Mouse (Mus musculus) neural tube, embryonic 13.5 days (tissue): ENCODE measurements around the gene Olfr114. TPM values are rescaled to one million over a fixed set of nuclear protein-coding genes. Genes with fewer than 3 reads are reported as not detected.

Source experiments
- ATAC-seq: fragments of 200-750 bp; cut with Nextera tagmentation; 2 replicates; pipeline ENCODE4 v1.8.0; 2017; ENCODE audit warnings: low read depth, mild to moderate bottlenecking, moderate TSS enrichment, moderate library complexity
- H3K27ac ChIP-seq: fragments of 300-500 bp; sonication (generic); replicated peaks from 2 replicates; pipeline ENCODE4 v1.5.1; 2015; ENCODE audit warnings: moderate library complexity, mild to moderate bottlenecking, inconsistent platforms
- H3K27me3 ChIP-seq: fragments of 300-500 bp; sonication (generic); 2 replicates; pipeline ENCODE4 v1.6.1; 2015; ENCODE audit warnings: mild to moderate bottlenecking, inconsistent platforms
- H3K36me3 ChIP-seq: fragments of 300-500 bp; sonication (generic); 2 replicates; pipeline ENCODE4 v1.6.1; 2015; ENCODE audit warnings: mild to moderate bottlenecking, inconsistent platforms
- H3K4me1 ChIP-seq: fragments of 300-500 bp; sonication (generic); replicated peaks from 2 replicates; pipeline ENCODE4 v1.6.1; 2015; ENCODE audit warnings: inconsistent platforms
- H3K4me2 ChIP-seq: fragments of 300-500 bp; sonication (generic); 2 replicates; pipeline ENCODE4 v1.6.1; 2015; ENCODE audit warnings: inconsistent platforms, mild to moderate bottlenecking, moderate library complexity
- H3K4me3 ChIP-seq: fragments of 300-500 bp; sonication (generic); 2 replicates; pipeline ENCODE4 v1.5.1; 2015; ENCODE audit warnings: mild to moderate bottlenecking, inconsistent platforms
- H3K9ac ChIP-seq: fragments of 300-500 bp; sonication (generic); 2 replicates; pipeline ENCODE4 v1.6.1; 2015; ENCODE audit warnings: moderate library complexity, mild to moderate bottlenecking, inconsistent platforms
- H3K9me3 ChIP-seq: fragments of 300-500 bp; sonication (generic); 2 replicates; pipeline ENCODE4 v1.6.1; 2016; ENCODE audit warnings: inconsistent platforms
- WGBS: fragments of 180-500 bp; shearing (Covaris S2); methylation state at CpG from one replicate; pipeline ENCODE4 v1.1.7; 2015; 5-methylcytosine and 5-hydroxymethylcytosine counted together
- polyA plus RNA-seq: library from polyadenylated mRNA; unstranded; fragments of >200 nt; fragmentation: Nextera tagmentation; extraction: Ambion mirVana; gene quantifications from 2 replicates; pipeline ENCODE4 v1.2.1, GENCODE M21; 2015

Olfr114 gene
- not detected in 2 replicates for polyA plus RNA-seq

- Histone ChIP-seq H3K9me3 (no peaks in the 10 kb centered on the region), H3K27ac (no peak within 1 kb of the TSS), H3K36me3 (no peaks in the 10 kb centered on the region), H3K9ac (no peak within 1 kb of the TSS), H3K4me3 (no peak within 1 kb of the TSS), H3K4me1 (no peaks in the 10 kb centered on the region), H3K4me2 (no peak within 1 kb of the TSS), H3K27me3 (no peaks in the 10 kb centered on the region)
- no peak for ATAC-seq
Measured at GRCm38 (mm10) chr17:37592643-37593042, at the start of gene Olfr114. TSS of gene Olfr114 (minus strand) at chr17:37592743.

- Histone ChIP-seq H3K9ac (no peak within 1 kb of the TSS), H3K4me1 (no peaks in the 10 kb centered on the region), H3K9me3 (peaks cover 12% of the 10 kb centered on the region), H3K27ac (no peak within 1 kb of the TSS), H3K4me2 (no peak within 1 kb of the TSS), H3K4me3 (no peak within 1 kb of the TSS), H3K36me3 (no peaks in the 10 kb centered on the region), H3K27me3 (no peaks in the 10 kb centered on the region)
- ATAC-seq = no peak
- WGBS = 78% methylated on average over 2 of the region's 2 CpGs
Measured at GRCm38 (mm10) chr17:37627009-37627408, 34.5 kb upstream of the Olfr114 start, which contains the start of the genes Olfr115 and Olfr116. TSS of gene Olfr115 (minus strand) at chr17:37627109. TSS of gene Olfr116 (minus strand) at chr17:37627199.

DNA sequence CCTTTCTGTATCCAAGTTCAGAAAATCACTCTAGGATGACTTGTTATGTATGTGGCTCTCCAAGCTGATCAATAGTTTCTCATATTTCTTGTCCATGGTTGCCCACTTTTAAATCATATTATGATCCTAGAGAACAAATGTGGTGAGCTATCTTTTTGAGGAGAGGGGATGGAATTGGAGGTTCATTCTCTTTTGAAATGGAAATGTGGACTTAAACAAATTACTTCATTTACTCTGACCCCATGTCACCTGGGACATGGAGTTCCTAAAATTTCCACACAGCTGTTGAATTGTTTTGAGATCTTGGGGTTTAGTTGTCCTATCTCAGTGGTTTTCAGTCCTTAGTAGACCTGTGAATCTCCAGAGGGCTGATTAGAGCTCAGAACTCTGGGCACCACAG, 15.0 kb downstream of the Olfr114 start, which contains the start of gene Olfr113:
Gene Olfr113, minus strand, starts transcription at position 101 of the 400 bp plus-strand sequence.
- H3K4me3 ChIP-seq = no peak within 1 kb of the TSS
- H3K9ac ChIP-seq = no peak within 1 kb of the TSS
- H3K27ac ChIP-seq = no peak within 1 kb of the TSS
- no peaks in the 10 kb centered on the region for H3K36me3 ChIP-seq
- no peaks in the 10 kb centered on the region for H3K27me3 ChIP-seq
- H3K4me1 ChIP-seq = no peaks in the 10 kb centered on the region
- ATAC-seq = no peak
- H3K9me3 ChIP-seq = no peaks in the 10 kb centered on the region
- H3K4me2 ChIP-seq = no peak within 1 kb of the TSS

DNA sequence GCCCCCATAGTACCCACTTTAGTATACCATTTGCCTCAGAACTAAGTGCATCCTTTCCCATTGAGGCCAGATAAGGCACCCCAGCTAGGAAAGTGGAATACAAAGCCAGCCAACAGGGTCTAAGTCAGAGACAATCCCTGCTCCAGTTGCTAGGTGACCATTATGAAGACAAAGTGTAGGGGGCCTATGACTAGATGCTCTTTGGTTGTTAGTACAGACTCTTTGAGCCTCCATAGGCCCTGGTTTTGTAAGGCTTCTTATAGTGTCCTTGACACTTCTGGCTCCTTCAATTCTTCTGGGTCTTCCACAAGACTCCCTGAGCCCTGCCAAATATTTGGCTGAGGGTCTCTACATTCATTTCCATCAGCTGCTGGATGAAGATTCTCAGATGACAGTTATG, 23.2 kb downstream of the Olfr114 start, which contains the start of gene Olfr112:
Gene Olfr112, minus strand, starts transcription at position 101 of the 400 bp plus-strand sequence.
- Histone ChIP-seq H3K27me3 (no peaks in the 10 kb centered on the region), H3K27ac (no peak within 1 kb of the TSS), H3K9me3 (no peaks in the 10 kb centered on the region), H3K4me3 (no peak within 1 kb of the TSS), H3K9ac (no peak within 1 kb of the TSS), H3K36me3 (no peaks in the 10 kb centered on the region), H3K4me2 (no peak within 1 kb of the TSS), H3K4me1 (no peaks in the 10 kb centered on the region)
- no peak for ATAC-seq

- Histone ChIP-seq H3K36me3 (no peaks in the 10 kb centered on the region), H3K9me3 (no peaks in the 10 kb centered on the region), H3K4me1 (no peaks in the 10 kb centered on the region), H3K4me3 (no peak overlapping the region), H3K27me3 (no peaks in the 10 kb centered on the region), H3K27ac (no peak overlapping the region), H3K4me2 (no peak overlapping the region), H3K9ac (no peak overlapping the region)
- WGBS = 64% methylated on average over 1 of the region's 1 CpGs
- no peak for ATAC-seq
Measured at GRCm38 (mm10) chr17:37558913-37559615, 33.5 kb downstream of the Olfr114 start.

GRCm38 (mm10) chr17:37543800-37544435, 48.6 kb downstream of the Olfr114 start:
- no peak overlapping the region for H3K4me2 ChIP-seq
- no peak overlapping the region for H3K9ac ChIP-seq
- H3K4me3 ChIP-seq = no peak overlapping the region
- no peaks in the 10 kb centered on the region for H3K4me1 ChIP-seq
- 73% methylated on average over 3 of the region's 3 CpGs for WGBS
- no peaks in the 10 kb centered on the region for H3K27me3 ChIP-seq
- H3K27ac ChIP-seq = no peak overlapping the region
- H3K36me3 ChIP-seq = no peaks in the 10 kb centered on the region
- H3K9me3 ChIP-seq = no peaks in the 10 kb centered on the region
- ATAC-seq = no peak

GRCm38 (mm10) chr17:37541454-37542119, 51.0 kb downstream of the Olfr114 start:
- no peak overlapping the region for H3K4me3 ChIP-seq
- H3K4me1 ChIP-seq = no peaks in the 10 kb centered on the region
- H3K9me3 ChIP-seq = no peaks in the 10 kb centered on the region
- H3K27me3 ChIP-seq = no peaks in the 10 kb centered on the region
- no peak overlapping the region for H3K27ac ChIP-seq
- H3K9ac ChIP-seq = no peak overlapping the region
- ATAC-seq = no peak
- 59% methylated on average over 4 of the region's 4 CpGs for WGBS
- no peaks in the 10 kb centered on the region for H3K36me3 ChIP-seq
- H3K4me2 ChIP-seq = no peak overlapping the region

Other genes with a start within 250 kb of the Olfr114 start
- gene Olfr104-ps, start 233.2 kb downstream of the Olfr114 start, polyA plus RNA-seq = not detected in 2 replicates
- not detected in 2 replicates for gene Olfr105-ps, start 213.7 kb downstream of the Olfr114 start, polyA plus RNA-seq
- not detected in 2 replicates for gene Olfr106-ps, start 202.3 kb downstream of the Olfr114 start, polyA plus RNA-seq
- gene Olfr107, start 193.5 kb downstream of the Olfr114 start, polyA plus RNA-seq = not detected in 2 replicates
- gene Olfr108, start 147.3 kb downstream of the Olfr114 start, polyA plus RNA-seq = not detected in 2 replicates
- not detected in 2 replicates for gene Olfr109, start 133.8 kb downstream of the Olfr114 start, polyA plus RNA-seq
- not detected in 2 replicates for gene H2-M2, start 109.2 kb downstream of the Olfr114 start, polyA plus RNA-seq
- not detected in 2 replicates for gene Olfr110, start 100.3 kb downstream of the Olfr114 start, polyA plus RNA-seq
- gene Olfr111, start 84.7 kb downstream of the Olfr114 start, polyA plus RNA-seq = not detected in 2 replicates
- gene Olfr112, start 23.3 kb downstream of the Olfr114 start, polyA plus RNA-seq = not detected in 2 replicates
- not detected in 2 replicates for gene Olfr113, start 15.1 kb downstream of the Olfr114 start, polyA plus RNA-seq
- gene Olfr115, start 34.4 kb upstream of the Olfr114 start, polyA plus RNA-seq = not detected in 2 replicates
- gene Olfr116, start 34.5 kb upstream of the Olfr114 start, polyA plus RNA-seq = not detected in 2 replicates
- not detected in 2 replicates for gene Olfr117, start 71.0 kb upstream of the Olfr114 start, polyA plus RNA-seq
- gene Olfr118, start 74.2 kb upstream of the Olfr114 start, polyA plus RNA-seq = not detected in 2 replicates
- gene Olfr119, start 103.8 kb upstream of the Olfr114 start, polyA plus RNA-seq = not detected in 2 replicates
- gene Olfr120, start 129.1 kb upstream of the Olfr114 start, polyA plus RNA-seq = not detected in 2 replicates
- gene Olfr121, start 156.1 kb upstream of the Olfr114 start, polyA plus RNA-seq = not detected in 2 replicates
- gene Olfr122, start 175.9 kb upstream of the Olfr114 start, polyA plus RNA-seq = not detected in 2 replicates
- gene Olfr123, start 200.8 kb upstream of the Olfr114 start, polyA plus RNA-seq = not detected in 2 replicates
- gene Olfr124, start 207.1 kb upstream of the Olfr114 start, polyA plus RNA-seq = not detected in 2 replicates
- gene Olfr125, start 240.2 kb upstream of the Olfr114 start, polyA plus RNA-seq = not detected in 2 replicates